Mouse (Mus musculus) liver, embryonic 15.5 days (tissue): ENCODE results near the gene Taar7e. TPM values are rescaled to one million over a fixed set of nuclear protein-coding genes. Genes with fewer than 3 reads are reported as not detected.

ENCODE experiments used
- ATAC-seq: fragments of 200-750 bp; cut with Nextera tagmentation; 2 replicates; pipeline ENCODE4 v1.8.0; 2017; ENCODE audit warnings: moderate number of reproducible peaks, mild to moderate bottlenecking, moderate library complexity; ENCODE audit not compliant: insufficient read depth
- H3K27ac ChIP-seq: fragments of 300-500 bp; sonication (generic); replicated peaks from 2 replicates; pipeline ENCODE4 v1.5.1; 2015; ENCODE audit warnings: mild to moderate bottlenecking, inconsistent platforms
- H3K27me3 ChIP-seq: fragments of 300-500 bp; sonication (generic); 2 replicates; pipeline ENCODE4 v1.6.1; 2015; ENCODE audit warnings: mild to moderate bottlenecking, inconsistent platforms
- H3K36me3 ChIP-seq: fragments of 300-500 bp; sonication (generic); replicated peaks from 2 replicates; pipeline ENCODE4 v1.6.1; 2015; ENCODE audit warnings: moderate library complexity, mild to moderate bottlenecking, inconsistent platforms
- H3K4me1 ChIP-seq: fragments of 300-500 bp; sonication (generic); replicated peaks from 2 replicates; pipeline ENCODE4 v1.6.1; 2015; ENCODE audit warnings: inconsistent platforms
- H3K4me2 ChIP-seq: fragments of 300-500 bp; sonication (generic); 2 replicates; pipeline ENCODE4 v1.6.1; 2015; ENCODE audit warnings: moderate library complexity, mild to moderate bottlenecking, inconsistent platforms
- H3K4me3 ChIP-seq: fragments of 300-500 bp; sonication (generic); replicated peaks from 2 replicates; pipeline ENCODE4 v1.5.1; 2015; ENCODE audit warnings: mild to moderate bottlenecking, inconsistent platforms
- H3K9ac ChIP-seq: fragments of 300-500 bp; sonication (generic); 2 replicates; pipeline ENCODE4 v1.6.1; 2015; ENCODE audit warnings: moderate library complexity, mild to moderate bottlenecking, inconsistent platforms
- H3K9me3 ChIP-seq: fragments of 300-500 bp; sonication (generic); replicated peaks from 2 replicates; pipeline ENCODE4 v1.6.1; 2016; ENCODE audit warnings: inconsistent platforms
- WGBS: fragments of 180-500 bp; shearing (Covaris S2); methylation state at CpG from one replicate; pipeline ENCODE4 v1.1.7; 2015; ENCODE audit warnings: mixed read lengths; ENCODE audit not compliant: insufficient replicate concordance; 5-methylcytosine and 5-hydroxymethylcytosine counted together
- polyA plus RNA-seq: library from polyadenylated mRNA; unstranded; fragments of >200 nt; fragmentation: Nextera tagmentation; extraction: Ambion mirVana; gene quantifications from 2 replicates; pipeline ENCODE4 v1.2.1, GENCODE M21; 2015

Gene Taar7e
- not detected in 2 replicates for polyA plus RNA-seq

DNA sequence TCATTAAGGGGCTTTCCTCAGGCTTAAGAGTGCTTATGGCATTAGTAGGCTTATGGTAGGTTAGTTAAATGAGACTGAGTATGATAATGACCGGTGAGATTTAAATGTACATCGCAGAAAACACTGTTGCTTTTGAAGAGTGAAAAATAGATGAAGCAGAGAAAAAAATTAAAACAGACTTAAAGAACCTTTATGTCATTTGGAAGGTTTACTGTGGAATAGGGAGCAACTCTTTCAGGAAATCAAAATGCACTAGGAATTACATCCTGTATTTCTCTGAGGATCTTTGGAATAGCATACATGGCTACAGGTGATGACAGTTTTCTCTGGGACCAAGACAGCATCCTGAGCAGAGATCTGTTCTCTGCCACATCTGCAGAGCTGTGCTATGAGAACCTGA, at the start of gene Taar7e:
TSS of gene Taar7e (plus strand) at position 301 of the 400 bp plus-strand sequence.
- no peak within 1 kb of the TSS for H3K4me3 ChIP-seq
- no peak within 1 kb of the TSS for H3K9ac ChIP-seq
- ATAC-seq = no peak
- peaks cover 13% of the 10 kb centered on the region for H3K4me1 ChIP-seq
- 75% methylated on average over 2 of the region's 2 CpGs for WGBS
- H3K4me2 ChIP-seq = no peak within 1 kb of the TSS
- H3K9me3 ChIP-seq = no peaks in the 10 kb centered on the region
- no peaks in the 10 kb centered on the region for H3K36me3 ChIP-seq
- H3K27me3 ChIP-seq = no peaks in the 10 kb centered on the region
- no peak within 1 kb of the TSS for H3K27ac ChIP-seq

DNA sequence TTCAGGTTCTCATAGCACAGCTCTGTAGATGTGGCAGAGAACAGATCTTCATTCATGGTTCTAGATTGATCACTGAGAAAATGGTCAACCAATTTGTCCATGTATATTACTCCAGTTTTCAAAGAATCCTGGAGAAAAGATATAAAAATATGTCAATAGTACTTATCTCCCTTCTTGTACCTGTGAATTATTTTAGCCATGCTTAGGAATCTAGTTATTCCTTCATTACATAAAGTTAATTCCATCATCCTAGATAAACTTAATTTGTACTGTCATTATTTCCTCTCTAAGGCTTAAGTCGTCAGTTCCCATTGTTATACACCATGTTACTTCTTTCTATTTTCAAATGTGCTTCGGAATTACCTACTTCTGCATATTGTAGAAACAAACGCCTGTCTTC, 44.0 kb upstream of the Taar7e start, which contains the start of gene Taar7a:
TSS of gene Taar7a (minus strand) at position 101 of the 400 bp plus-strand sequence.
- Histone ChIP-seq H3K36me3 (no peaks in the 10 kb centered on the region), H3K9me3 (no peaks in the 10 kb centered on the region), H3K4me3 (no peak within 1 kb of the TSS), H3K4me1 (no peaks in the 10 kb centered on the region), H3K27ac (no peak within 1 kb of the TSS), H3K9ac (no peak within 1 kb of the TSS), H3K4me2 (no peak within 1 kb of the TSS), H3K27me3 (no peaks in the 10 kb centered on the region)
- ATAC-seq = no peak
- 65% methylated on average over 3 of the region's 3 CpGs for WGBS

DNA sequence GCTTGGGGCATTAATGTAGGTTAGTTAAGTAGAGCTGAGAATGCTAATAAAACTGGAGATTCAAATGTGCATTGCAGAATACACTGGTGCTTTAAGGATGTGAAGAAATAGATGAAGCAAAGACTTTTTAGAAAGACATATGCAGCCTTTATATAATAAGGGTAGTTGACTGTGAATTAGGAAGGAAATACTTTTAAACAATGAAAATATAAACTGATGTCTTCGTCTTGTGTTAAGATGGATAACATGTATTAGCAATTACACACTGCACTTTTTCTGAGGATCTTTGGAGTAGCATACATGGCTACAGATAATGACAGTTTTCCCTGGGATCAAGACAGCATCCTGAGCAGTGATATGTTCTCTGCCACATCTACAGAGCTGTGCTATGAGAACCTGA, 37.8 kb upstream of the Taar7e start, which contains the start of gene Taar7b:
TSS of gene Taar7b (plus strand) at position 301 of the 400 bp plus-strand sequence.
- H3K4me2 ChIP-seq = no peak within 1 kb of the TSS

DNA sequence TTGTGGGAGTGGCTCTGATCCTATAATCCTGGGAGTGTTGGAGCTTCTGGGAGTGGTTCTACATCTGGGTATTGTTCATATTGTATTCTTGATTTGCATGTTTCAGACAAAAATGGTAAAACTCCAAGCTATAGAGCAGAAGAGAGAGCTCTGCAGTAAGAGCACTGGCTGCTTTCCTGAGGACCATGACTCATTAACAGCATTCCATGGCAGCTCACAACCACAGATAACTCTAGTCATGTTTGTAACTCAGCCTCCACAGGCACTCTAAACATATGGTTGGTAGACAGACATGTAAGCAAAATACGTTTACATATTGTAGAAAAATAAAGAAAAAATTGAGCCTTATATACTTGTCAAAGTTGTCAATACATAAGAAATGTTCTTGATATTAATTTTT, 31.0 kb upstream of the Taar7e start:
- H3K9ac ChIP-seq = no peak overlapping the region
- H3K36me3 ChIP-seq = no peaks in the 10 kb centered on the region
- H3K27me3 ChIP-seq = no peaks in the 10 kb centered on the region
- H3K9me3 ChIP-seq = no peaks in the 10 kb centered on the region
- no peak overlapping the region for H3K4me3 ChIP-seq
- ATAC-seq = no peak
- H3K4me2 ChIP-seq = no peak overlapping the region
- 31% methylated on average over 1 of the region's 1 CpGs for WGBS
- no peak overlapping the region for H3K27ac ChIP-seq
- peaks cover 20% of the 10 kb centered on the region for H3K4me1 ChIP-seq

More for the DNA sequence above, 37.8 kb upstream of the Taar7e start, which contains the start of gene Taar7b:
- no peaks in the 10 kb centered on the region for H3K9me3 ChIP-seq
- H3K36me3 ChIP-seq = no peaks in the 10 kb centered on the region
- no peaks in the 10 kb centered on the region for H3K4me1 ChIP-seq
- WGBS = 67% methylated on average over 1 of the region's 1 CpGs
- no peaks in the 10 kb centered on the region for H3K27me3 ChIP-seq
- H3K27ac ChIP-seq = no peak within 1 kb of the TSS
- no peak within 1 kb of the TSS for H3K4me3 ChIP-seq
- no peak for ATAC-seq
- H3K9ac ChIP-seq = no peak within 1 kb of the TSS

DNA sequence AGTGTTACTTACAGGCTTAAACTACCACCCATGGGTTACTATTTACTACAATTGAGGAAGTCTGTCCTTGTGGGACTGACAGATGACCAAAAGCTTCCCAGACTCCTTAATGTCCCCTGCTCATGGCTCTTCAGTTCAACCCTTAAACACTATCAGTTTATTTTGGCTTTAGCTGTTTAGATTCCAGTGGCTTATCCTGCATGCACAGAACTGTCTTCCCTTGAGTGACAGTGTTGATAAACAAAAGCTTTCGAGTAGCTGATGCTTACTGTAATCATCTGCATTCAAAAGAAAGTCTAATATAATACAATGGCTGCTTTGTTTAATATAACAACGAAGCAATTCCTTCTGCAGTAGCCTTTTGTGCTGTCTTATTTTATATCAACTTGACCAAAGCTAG, 30.4 kb upstream of the Taar7e start:
- no peak overlapping the region for H3K27ac ChIP-seq
- H3K27me3 ChIP-seq = no peaks in the 10 kb centered on the region
- ATAC-seq = peak; percentile 75
- WGBS = 17% methylated on average over 2 of the region's 2 CpGs
- no peak overlapping the region for H3K4me3 ChIP-seq
- H3K4me2 ChIP-seq = no peak overlapping the region
- H3K9me3 ChIP-seq = no peaks in the 10 kb centered on the region
- peaks cover 20% of the 10 kb centered on the region for H3K4me1 ChIP-seq
- H3K36me3 ChIP-seq = no peaks in the 10 kb centered on the region
- no peak overlapping the region for H3K9ac ChIP-seq

DNA sequence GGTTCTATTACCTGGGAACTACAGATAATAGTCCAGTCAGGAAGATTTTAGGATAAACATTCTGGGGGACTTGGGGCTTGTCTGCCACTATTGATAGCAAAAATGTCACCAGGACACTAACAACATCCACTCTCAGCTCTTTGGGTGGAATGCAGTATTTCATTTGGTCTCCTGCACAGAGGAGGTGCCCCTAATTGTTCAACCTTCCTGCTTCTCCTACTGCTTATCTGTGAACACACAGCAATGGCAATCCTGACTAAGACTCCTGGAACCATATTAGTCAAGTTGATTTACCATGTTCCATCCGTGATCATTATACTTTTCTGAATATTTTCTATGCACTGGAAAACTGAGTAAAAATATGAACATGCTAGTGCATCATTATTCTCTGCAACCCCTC, 29.3 kb upstream of the Taar7e start:
- H3K4me2 ChIP-seq = no peak overlapping the region
- H3K27me3 ChIP-seq = no peaks in the 10 kb centered on the region
- H3K4me1 ChIP-seq = peaks cover 20% of the 10 kb centered on the region
- H3K4me3 ChIP-seq = no peak overlapping the region
- H3K9me3 ChIP-seq = no peaks in the 10 kb centered on the region
- 0 out of 2 replicates have a peak, but pooled peaks have one; percentile 31 for ATAC-seq
- H3K27ac ChIP-seq = no peak overlapping the region
- WGBS = 36% methylated on average over 1 of the region's 1 CpGs
- no peaks in the 10 kb centered on the region for H3K36me3 ChIP-seq
- H3K9ac ChIP-seq = no peak overlapping the region

DNA sequence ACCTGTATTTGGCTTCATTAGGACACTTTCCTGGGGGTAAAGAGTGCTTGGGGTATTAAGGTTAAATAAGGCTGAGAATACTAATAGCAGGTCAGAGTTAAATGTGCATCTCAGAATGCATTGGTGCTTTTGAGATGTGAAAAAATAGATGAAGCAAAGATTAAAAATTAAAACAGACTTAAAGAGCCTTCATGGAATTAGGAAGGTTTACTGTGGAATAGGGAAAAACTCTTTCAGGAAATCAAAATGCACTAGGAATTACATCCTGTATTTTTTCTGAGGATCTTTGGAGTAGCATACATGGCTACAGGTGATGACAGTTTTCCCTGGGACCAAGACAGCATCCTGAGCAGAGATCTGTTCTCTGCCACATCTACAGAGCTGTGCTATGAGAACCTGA, 10.5 kb upstream of the Taar7e start, which contains the start of gene Taar7d:
TSS of gene Taar7d (plus strand) at position 301 of the 400 bp plus-strand sequence.
- no peak for ATAC-seq

DNA sequence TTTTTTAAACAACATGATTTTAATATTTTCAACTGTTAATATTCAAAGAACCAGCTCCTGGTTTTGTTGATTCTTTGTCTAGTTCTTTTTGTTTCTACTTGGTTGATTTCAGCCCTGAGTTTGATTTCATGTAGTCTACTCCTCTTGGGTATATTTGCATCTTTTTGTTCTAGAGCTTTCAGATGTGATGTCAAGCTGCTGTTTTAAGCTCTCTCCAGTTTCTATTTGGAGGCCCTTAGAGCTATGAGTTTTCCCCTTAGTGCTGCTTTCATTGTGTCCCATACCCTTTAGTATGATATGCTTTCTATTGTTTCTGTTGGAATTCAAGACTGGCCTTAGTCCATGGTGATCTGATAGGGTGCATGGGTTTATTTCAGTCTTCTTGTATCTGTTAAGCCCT, 6.1 kb upstream of the Taar7e start:
- ATAC-seq = no peak
- Histone ChIP-seq H3K9ac (no peak overlapping the region), H3K27me3 (no peaks in the 10 kb centered on the region), H3K27ac (no peak overlapping the region), H3K36me3 (no peaks in the 10 kb centered on the region), H3K9me3 (no peaks in the 10 kb centered on the region), H3K4me1 (no peaks in the 10 kb centered on the region), H3K4me2 (no peak overlapping the region), H3K4me3 (no peak overlapping the region)

More for the DNA sequence above, 10.5 kb upstream of the Taar7e start, which contains the start of gene Taar7d:
- H3K4me3 ChIP-seq = no peak within 1 kb of the TSS
- no peaks in the 10 kb centered on the region for H3K4me1 ChIP-seq
- H3K27ac ChIP-seq = no peak within 1 kb of the TSS
- H3K9ac ChIP-seq = no peak within 1 kb of the TSS
- no peaks in the 10 kb centered on the region for H3K36me3 ChIP-seq
- H3K27me3 ChIP-seq = no peaks in the 10 kb centered on the region
- no peak within 1 kb of the TSS for H3K4me2 ChIP-seq
- H3K9me3 ChIP-seq = no peaks in the 10 kb centered on the region

DNA sequence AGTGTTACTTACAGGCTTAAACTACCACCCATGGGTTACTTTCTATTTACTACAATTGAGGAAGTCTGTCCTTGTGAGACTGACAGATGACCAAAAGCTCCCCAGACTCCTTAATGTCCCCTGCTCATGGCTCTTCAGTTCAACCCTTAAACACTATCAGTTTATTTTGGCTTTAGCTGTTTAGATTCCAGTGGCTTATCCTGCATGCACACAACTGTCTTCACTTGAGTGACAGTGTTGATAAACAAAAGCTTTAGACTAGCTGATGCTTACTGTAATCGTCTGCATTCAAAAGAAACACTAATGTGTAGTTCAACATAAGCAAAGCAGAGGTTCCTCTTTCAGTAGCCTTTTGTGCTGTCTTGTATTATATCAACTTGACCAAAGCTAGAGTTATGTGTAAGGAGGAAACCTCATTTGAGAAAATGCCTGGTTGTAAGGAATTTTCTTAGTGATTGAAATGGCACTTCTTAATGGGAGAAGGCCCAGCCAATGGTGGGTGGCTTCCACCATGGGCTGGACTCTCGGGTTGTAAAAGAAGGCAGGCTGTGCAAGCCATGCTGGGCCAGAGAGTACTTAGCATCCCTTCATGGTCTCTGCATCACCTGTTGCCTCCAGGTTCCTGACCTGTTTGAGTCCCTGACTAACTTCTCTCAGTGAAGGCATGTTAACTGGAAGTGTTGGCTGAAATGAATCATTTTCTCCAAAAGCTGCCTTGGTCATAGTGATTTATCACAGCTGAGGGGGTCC, 2.9 kb downstream of the Taar7e start:
- peak overlapping the region; percentile 13; the same call in 1 of the 2 replicates for H3K4me2 ChIP-seq

DNA sequence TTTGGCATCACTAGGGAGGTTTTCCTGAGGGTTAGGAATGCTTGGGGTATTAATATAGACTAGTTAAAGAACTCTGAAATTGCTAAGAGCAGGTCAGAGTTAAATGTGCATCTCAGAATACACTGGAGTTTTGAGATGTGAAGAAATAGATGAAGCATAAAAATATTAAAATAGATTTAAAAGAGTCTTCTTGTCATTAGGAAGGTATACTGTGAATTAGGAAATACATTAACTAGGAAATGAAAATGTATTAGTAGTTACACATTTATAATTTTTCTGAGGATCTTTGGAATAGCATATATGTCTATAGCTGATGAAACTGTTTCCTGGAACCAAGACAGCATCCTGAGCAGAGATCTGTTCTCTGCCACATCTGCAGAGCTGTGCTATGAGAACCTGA, 11.8 kb downstream of the Taar7e start, which contains the start of gene Taar7f:
TSS of gene Taar7f (plus strand) at position 301 of the 400 bp plus-strand sequence.
- no peak within 1 kb of the TSS for H3K4me3 ChIP-seq
- no peak for ATAC-seq
- H3K27me3 ChIP-seq = no peaks in the 10 kb centered on the region
- H3K9me3 ChIP-seq = no peaks in the 10 kb centered on the region
- H3K27ac ChIP-seq = no peak within 1 kb of the TSS
- H3K4me1 ChIP-seq = no peaks in the 10 kb centered on the region
- no peaks in the 10 kb centered on the region for H3K36me3 ChIP-seq
- no peak within 1 kb of the TSS for H3K9ac ChIP-seq
- no peak within 1 kb of the TSS for H3K4me2 ChIP-seq

More for the DNA sequence above, 2.9 kb downstream of the Taar7e start:
- WGBS = 29% methylated on average over 2 of the region's 2 CpGs
- ATAC-seq = peak; percentile 71
- Histone ChIP-seq H3K4me1 (peaks cover 13% of the 10 kb centered on the region), H3K36me3 (no peaks in the 10 kb centered on the region), H3K27me3 (no peaks in the 10 kb centered on the region), H3K9ac (no peak overlapping the region), H3K9me3 (no peaks in the 10 kb centered on the region), H3K4me3 (no peak overlapping the region), H3K27ac (no peak overlapping the region)

DNA sequence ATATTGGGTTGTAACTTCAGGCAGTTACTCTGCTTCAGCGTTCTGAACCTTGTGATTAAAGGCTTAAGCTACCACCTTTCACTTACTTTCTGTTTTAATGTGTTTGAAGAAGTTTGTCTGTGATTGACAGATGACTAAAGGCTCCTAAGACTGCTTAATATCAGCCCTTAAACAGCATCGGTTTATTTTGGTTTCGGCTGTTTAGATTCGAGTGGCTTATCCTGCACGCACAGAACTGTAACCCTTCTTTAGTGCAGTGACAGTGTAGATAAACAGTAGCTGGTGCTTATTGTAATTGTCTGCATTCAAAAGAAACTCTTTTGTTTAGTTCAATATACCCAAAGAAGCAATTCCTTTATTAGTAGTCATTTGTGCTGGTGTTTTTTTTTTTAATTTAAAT, 14.6 kb downstream of the Taar7e start:
- no peak overlapping the region for H3K9ac ChIP-seq
- H3K36me3 ChIP-seq = no peaks in the 10 kb centered on the region
- H3K27me3 ChIP-seq = no peaks in the 10 kb centered on the region
- H3K4me2 ChIP-seq = no peak overlapping the region
- 30% methylated on average over 5 of the region's 5 CpGs for WGBS
- no peak overlapping the region for H3K27ac ChIP-seq
- no peak overlapping the region for H3K4me3 ChIP-seq
- ATAC-seq = peak; percentile 73; the same call in 1 of the 2 replicates
- no peaks in the 10 kb centered on the region for H3K4me1 ChIP-seq
- H3K9me3 ChIP-seq = no peaks in the 10 kb centered on the region
